Mouse (Mus musculus) telencephalon, adult 2 months (tissue): ENCODE measurements around the gene Pdik1l.

Source experiments
- DNase-seq: peaks from one replicate; pipeline ENCODE4 v3.0.0-alpha.2; 2011; ENCODE audit warnings: low read depth, low spot score

The Pdik1l gene

GRCm38 (mm10) chr4:134258354-134258753 lies 29.3 kb downstream of the Pdik1l start:
- DNase-seq = no peak

- DNase-seq = no peak
These were observed 30.3 kb downstream of the Pdik1l start for GRCm38 (mm10) chr4:134257198-134258009.

GRCm38 (mm10) chr4:134256407-134257197 lies 31.1 kb downstream of the Pdik1l start:
- no peak for DNase-seq

GRCm38 (mm10) chr4:134255854-134256253 lies 31.8 kb downstream of the Pdik1l start:
- no peak for DNase-seq

GRCm38 (mm10) chr4:134254835-134255234 lies 32.9 kb downstream of the Pdik1l start:
- DNase-seq = no peak

GRCm38 (mm10) chr4:134253722-134254324 lies 33.9 kb downstream of the Pdik1l start, which contains the start of gene Grrp1:
Grrp1 (minus strand) TSS chr4:134254106.
- DNase-seq = no peak

GRCm38 (mm10) chr4:134252911-134253721 lies 34.6 kb downstream of the Pdik1l start:
- no peak for DNase-seq

- no peak for DNase-seq
These were observed 35.4 kb downstream of the Pdik1l start for GRCm38 (mm10) chr4:134252131-134252910.

GRCm38 (mm10) chr4:134251241-134252130 lies 36.2 kb downstream of the Pdik1l start:
- peak; percentile 22 for DNase-seq

GRCm38 (mm10) chr4:134250930-134251240 lies 36.8 kb downstream of the Pdik1l start:
- no peak for DNase-seq

GRCm38 (mm10) chr4:134250116-134250929 lies 37.4 kb downstream of the Pdik1l start:
- DNase-seq = no peak

GRCm38 (mm10) chr4:134249651-134250050 lies 38.0 kb downstream of the Pdik1l start:
- DNase-seq = no peak

GRCm38 (mm10) chr4:134246719-134247258 lies 40.9 kb downstream of the Pdik1l start, which contains the start of gene Gm30191:
Gm30191 (plus strand) TSS chr4:134246935.
- no peak for DNase-seq

- no peak for DNase-seq
These were observed 41.4 kb downstream of the Pdik1l start for GRCm38 (mm10) chr4:134246256-134246655.

GRCm38 (mm10) chr4:134245148-134245843 lies 42.4 kb downstream of the Pdik1l start, which contains the start of gene Zfp593:
Zfp593 (minus strand) TSS chr4:134245592.
- peak; percentile 72 for DNase-seq

- DNase-seq = no peak
These were observed 44.0 kb downstream of the Pdik1l start, which contains the start of gene E130218I03Rik for GRCm38 (mm10) chr4:134243516-134244250. E130218I03Rik (plus strand) TSS chr4:134243662.

- no peak for DNase-seq
These were observed 49.0 kb downstream of the Pdik1l start for GRCm38 (mm10) chr4:134238686-134239085.
